Mouse (Mus musculus): ENCODE data around the gene Plxnb3. TPM values are rescaled to one million over a fixed set of nuclear protein-coding genes. Genes with fewer than 3 reads are reported as not detected.

The Plxnb3 gene
- polyA plus RNA-seq, 1 experiment from 2014 or later, result 0.24 TPM

- no peak overlapping the region for H3K27ac ChIP-seq
- 67% methylated on average over 1 of the region's 1 CpGs for WGBS
- no peak for ATAC-seq (ENCODE audit: insufficient number of reproducible peaks, insufficient read depth, low FRiP score, low TSS enrichment)
- no peaks in the 10 kb centered on the region for H3K4me1 ChIP-seq
- H3K9me3 ChIP-seq, result no peaks in the 10 kb centered on the region
- no peak overlapping the region for H3K4me3 ChIP-seq
- H3K27me3 ChIP-seq, result no peaks in the 10 kb centered on the region
- H3K4me2 ChIP-seq (replicated peaks), result no peak overlapping the region
- no peak overlapping the region for H3K9ac ChIP-seq
- H3K36me3 ChIP-seq, result no peaks in the 10 kb centered on the region
Measured at GRCm38 (mm10) chrX:73744774-73745481, 12.0 kb upstream of the Plxnb3 start.

GRCm38 (mm10) chrX:73748977-73749376, 7.9 kb upstream of the Plxnb3 start:
- Histone ChIP-seq H3K27ac (no peak overlapping the region), H3K4me3 (no peak overlapping the region), H3K4me2 (replicated peaks) (no peak overlapping the region), H3K36me3 (no peaks in the 10 kb centered on the region), H3K9ac (no peak overlapping the region), H3K4me1 (no peaks in the 10 kb centered on the region), H3K27me3 (no peaks in the 10 kb centered on the region), H3K9me3 (no peaks in the 10 kb centered on the region)
- ATAC-seq (ENCODE audit: insufficient number of reproducible peaks, insufficient read depth, low FRiP score, low TSS enrichment), result no peak
- WGBS, result 88% methylated on average over 1 of the region's 1 CpGs

- H3K27me3 ChIP-seq, result no peaks in the 10 kb centered on the region
- no peak for ATAC-seq (ENCODE audit: insufficient number of reproducible peaks, insufficient read depth, low FRiP score, low TSS enrichment)
- 82% methylated on average over 13 of the region's 13 CpGs for WGBS
- no peaks in the 10 kb centered on the region for H3K9me3 ChIP-seq
- no peak overlapping the region for H3K4me2 ChIP-seq (replicated peaks)
- H3K9ac ChIP-seq, result no peak overlapping the region
- H3K4me1 ChIP-seq, result no peaks in the 10 kb centered on the region
- no peak overlapping the region for H3K27ac ChIP-seq
- no peaks in the 10 kb centered on the region for H3K36me3 ChIP-seq
- no peak overlapping the region for H3K4me3 ChIP-seq
Measured at GRCm38 (mm10) chrX:73758611-73759290, 1.9 kb downstream of the Plxnb3 start.

- 59% methylated on average over 1 of the region's 1 CpGs for WGBS
- ATAC-seq (ENCODE audit: insufficient number of reproducible peaks, insufficient read depth, low FRiP score, low TSS enrichment), result no peak
- H3K9me3 ChIP-seq, result no peaks in the 10 kb centered on the region
- no peak overlapping the region for H3K4me3 ChIP-seq
- no peaks in the 10 kb centered on the region for H3K36me3 ChIP-seq
- 0 out of 2 replicates have a peak, but pooled peaks cover 5% of the 10 kb centered on the region for H3K27me3 ChIP-seq
- no peak overlapping the region for H3K4me2 ChIP-seq (replicated peaks)
- no peaks in the 10 kb centered on the region for H3K4me1 ChIP-seq
- no peak overlapping the region for H3K9ac ChIP-seq
- no peak overlapping the region for H3K27ac ChIP-seq
Measured at GRCm38 (mm10) chrX:73765311-73765710, 8.4 kb downstream of the Plxnb3 start.

- H3K4me2 ChIP-seq (replicated peaks), result no peak overlapping the region
- H3K27me3 ChIP-seq, result 0 out of 2 replicates have a peak, but pooled peaks cover 5% of the 10 kb centered on the region
- H3K9ac ChIP-seq, result no peak overlapping the region
- no peaks in the 10 kb centered on the region for H3K4me1 ChIP-seq
- 62% methylated on average over 9 of the region's 9 CpGs for WGBS
- no peak overlapping the region for H3K4me3 ChIP-seq
- ATAC-seq (ENCODE audit: insufficient number of reproducible peaks, insufficient read depth, low FRiP score, low TSS enrichment), result no peak; the same call in 1 of the 2 replicates
- H3K9me3 ChIP-seq, result no peaks in the 10 kb centered on the region
- no peaks in the 10 kb centered on the region for H3K36me3 ChIP-seq
- no peak overlapping the region for H3K27ac ChIP-seq
Measured at GRCm38 (mm10) chrX:73767267-73767666, 10.4 kb downstream of the Plxnb3 start.

- H3K9me3 ChIP-seq, result no peaks in the 10 kb centered on the region
- H3K27ac ChIP-seq, result no peak within 1 kb of the TSS
- no peaks in the 10 kb centered on the region for H3K27me3 ChIP-seq
- H3K36me3 ChIP-seq, result peaks cover 18% of the 10 kb centered on the region; the same call in 1 of the 2 replicates
- ATAC-seq (ENCODE audit: insufficient number of reproducible peaks, insufficient read depth, low FRiP score, low TSS enrichment), result no peak
- H3K4me3 ChIP-seq, result no peak within 1 kb of the TSS
- 60% methylated on average over 9 of the region's 9 CpGs for WGBS
- H3K9ac ChIP-seq, result no peak within 1 kb of the TSS
- H3K4me2 ChIP-seq (replicated peaks), result no peak within 1 kb of the TSS
- H3K4me1 ChIP-seq, result no peaks in the 10 kb centered on the region
Measured at GRCm38 (mm10) chrX:73774168-73774760, 17.4 kb downstream of the Plxnb3 start, which contains the start of gene Srpk3. Srpk3 (plus strand) TSS chrX:73774405.

GRCm38 (mm10) chrX:73774802-73775483, 18.1 kb downstream of the Plxnb3 start:
- Histone ChIP-seq H3K9ac (no peak overlapping the region), H3K36me3 (peaks cover 21% of the 10 kb centered on the region), H3K4me2 (replicated peaks) (no peak overlapping the region), H3K27ac (no peak overlapping the region), H3K27me3 (no peaks in the 10 kb centered on the region), H3K4me3 (no peak overlapping the region), H3K9me3 (no peaks in the 10 kb centered on the region), H3K4me1 (no peaks in the 10 kb centered on the region)
- ATAC-seq (ENCODE audit: insufficient number of reproducible peaks, insufficient read depth, low FRiP score, low TSS enrichment), result no peak
- WGBS, result 71% methylated on average over 10 of the region's 10 CpGs

- no peak overlapping the region for H3K4me2 ChIP-seq (replicated peaks)
- 71% methylated on average over 3 of the region's 3 CpGs for WGBS
- peaks cover 18% of the 10 kb centered on the region for H3K36me3 ChIP-seq
Measured at GRCm38 (mm10) chrX:73782227-73782626, 25.3 kb downstream of the Plxnb3 start.

GRCm38 (mm10) chrX:73785666-73786065, 28.8 kb downstream of the Plxnb3 start:
- H3K9me3 ChIP-seq, result no peaks in the 10 kb centered on the region
- peak overlapping the region; percentile 89; the same call in 1 of the 2 replicates for H3K27ac ChIP-seq
- peak overlapping the region; percentile 49 for H3K4me2 ChIP-seq (replicated peaks)
- H3K4me3 ChIP-seq, result peak overlapping the region; percentile 55
- 0 out of 2 replicates have a peak, but pooled peaks cover 5% of the 10 kb centered on the region for H3K27me3 ChIP-seq
- H3K36me3 ChIP-seq, result peaks cover 5% of the 10 kb centered on the region; the same call in 1 of the 2 replicates
- H3K9ac ChIP-seq, result 0 out of 2 replicates have a peak overlapping the region, but pooled peaks have one; percentile 68
- ATAC-seq (ENCODE audit: insufficient number of reproducible peaks, insufficient read depth, low FRiP score, low TSS enrichment), result no peak
- no peaks in the 10 kb centered on the region for H3K4me1 ChIP-seq

More at GRCm38 (mm10) chrX:73782227-73782626, 25.3 kb downstream of the Plxnb3 start:
- Histone ChIP-seq H3K4me3 (no peak overlapping the region), H3K4me1 (no peaks in the 10 kb centered on the region), H3K27me3 (0 out of 2 replicates have a peak, but pooled peaks cover 5% of the 10 kb centered on the region), H3K9me3 (no peaks in the 10 kb centered on the region), H3K9ac (no peak overlapping the region), H3K27ac (no peak overlapping the region)
- no peak for ATAC-seq (ENCODE audit: insufficient number of reproducible peaks, insufficient read depth, low FRiP score, low TSS enrichment)

- 23% methylated on average over 52 of the region's 52 CpGs for WGBS
- H3K9ac ChIP-seq, result peak within 1 kb of the TSS; percentile 68
- no peaks in the 10 kb centered on the region for H3K9me3 ChIP-seq
- no peaks in the 10 kb centered on the region for H3K4me1 ChIP-seq
- peak within 1 kb of the TSS; percentile 89 for H3K27ac ChIP-seq
- peak; percentile 96 for ATAC-seq (ENCODE audit: insufficient number of reproducible peaks, insufficient read depth, low FRiP score, low TSS enrichment)
- 0 out of 2 replicates have a peak, but pooled peaks cover 5% of the 10 kb centered on the region for H3K27me3 ChIP-seq
- peak within 1 kb of the TSS; percentile 56 for H3K4me2 ChIP-seq (replicated peaks)
- H3K36me3 ChIP-seq, result no peaks in the 10 kb centered on the region
- peak within 1 kb of the TSS; percentile 55 for H3K4me3 ChIP-seq
Measured at GRCm38 (mm10) chrX:73786364-73787224, 29.7 kb downstream of the Plxnb3 start, which contains the start of the genes Idh3g and Ssr4. Idh3g (minus strand) TSS chrX:73786897. Ssr4 (plus strand) TSS chrX:73787028.
